In the genomic region with DNA sequence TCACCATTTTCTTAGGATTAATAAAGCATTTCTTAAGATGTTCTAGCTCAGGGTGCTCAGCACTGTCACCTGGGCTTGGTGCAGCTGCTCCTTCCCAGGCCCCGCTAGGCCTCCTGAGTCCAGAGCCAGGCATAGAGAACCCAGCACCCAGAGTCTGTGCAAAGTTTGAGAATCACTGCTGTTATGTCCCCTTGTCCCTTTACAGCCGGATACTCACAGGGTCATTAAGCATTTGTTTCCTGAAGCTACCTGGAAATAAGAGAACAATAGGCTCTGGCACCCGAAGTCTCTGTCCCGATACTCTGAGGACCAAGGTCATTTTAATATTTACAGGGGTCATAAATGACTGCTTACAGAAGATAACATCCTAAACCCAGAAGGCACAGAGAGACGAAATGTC, we compare ENCODE assay signal across 13 mouse cellular contexts.
"Had no signal": no experiment of that assay in that cellular context is flagged by ENCODE, and none has a peak within 500 bp of the region (broad histone marks: within the 10 kb centered on the region; RNA-seq: fewer than 3 reads in every experiment).

No protein-coding gene starts in this region.

- H3K9ac ChIP-seq: limb, embryonic 15.5 days; liver, embryonic 14.5 days; midbrain, embryonic 12.5 days; neural tube, embryonic 13.5 days; stomach, embryonic 15.5 days had no signal

- H3K4me3 ChIP-seq: left cerebral cortex, adult 2 months; limb, embryonic 15.5 days; midbrain, embryonic 12.5 days; neural tube, embryonic 13.5 days; stomach, embryonic 15.5 days had no signal

- H3K27ac ChIP-seq: left cerebral cortex, adult 2 months; limb, embryonic 15.5 days; liver, embryonic 14.5 days; midbrain, embryonic 12.5 days; neural tube, embryonic 13.5 days; stomach, embryonic 15.5 days had no signal

- DNase-seq: kidney, postnatal 25 days; lung, adult 18-20 months; retina, postnatal 1 day; right cerebral cortex, postnatal 4 days; thymus, adult 2 months; thymus, postnatal 25 days had no signal

- H3K4me2 ChIP-seq: limb, embryonic 15.5 days; midbrain, embryonic 12.5 days; neural tube, embryonic 13.5 days; stomach, embryonic 15.5 days had no signal

- H3K9me3 ChIP-seq: limb, embryonic 15.5 days; midbrain, embryonic 12.5 days; neural tube, embryonic 13.5 days; stomach, embryonic 15.5 days had no signal

- H3K27me3 ChIP-seq: limb, embryonic 15.5 days; midbrain, embryonic 12.5 days; neural tube, embryonic 13.5 days; stomach, embryonic 15.5 days had no signal

- H3K36me3 ChIP-seq: limb, embryonic 15.5 days; midbrain, embryonic 12.5 days; neural tube, embryonic 13.5 days; stomach, embryonic 15.5 days had no signal

- ATAC-seq: midbrain, embryonic 16.5 days had no signal
